Mouse (Mus musculus) heart, embryonic 12.5 days (tissue): ENCODE results near the gene Fyco1. TPM values are rescaled to one million over a fixed set of nuclear protein-coding genes. Genes with fewer than 3 reads are reported as not detected.
"Not testable (repeated sequence)": the region's sequence is repeated elsewhere in the genome, so short reads cannot be mapped to it uniquely, and the experiment has no call there.

Experiments
- ATAC-seq: fragments of 200-750 bp; cut with Nextera tagmentation; 2 replicates; pipeline ENCODE4 v1.8.0; 2017; ENCODE audit warnings: moderate TSS enrichment, moderate library complexity; ENCODE audit not compliant: insufficient number of reproducible peaks, low FRiP score
- H3K27ac ChIP-seq: fragments of 300-500 bp; sonication (generic); 2 replicates; pipeline ENCODE4 v1.5.1; 2016; ENCODE audit warnings: mild to moderate bottlenecking, moderate library complexity; ENCODE audit not compliant: poor library complexity, severe bottlenecking
- H3K27me3 ChIP-seq: fragments of 300-500 bp; sonication (generic); replicated peaks from 2 replicates; pipeline ENCODE4 v1.6.1; 2016; ENCODE audit warnings: mild to moderate bottlenecking, moderate library complexity
- H3K36me3 ChIP-seq: fragments of 300-500 bp; sonication (generic); 2 replicates; pipeline ENCODE4 v1.6.1; 2016; ENCODE audit warnings: mild to moderate bottlenecking, moderate library complexity
- H3K4me1 ChIP-seq: fragments of 300-500 bp; sonication (generic); replicated peaks from 2 replicates; pipeline ENCODE4 v1.6.1; 2016; ENCODE audit warnings: mild to moderate bottlenecking
- H3K4me2 ChIP-seq: fragments of 300-500 bp; sonication (generic); 2 replicates; pipeline ENCODE4 v1.6.1; 2016; ENCODE audit warnings: mild to moderate bottlenecking, moderate library complexity
- H3K4me3 ChIP-seq: fragments of 300-500 bp; sonication (generic); 2 replicates; pipeline ENCODE4 v1.5.1; 2016; ENCODE audit warnings: mild to moderate bottlenecking
- H3K9ac ChIP-seq: fragments of 300-500 bp; sonication (generic); 2 replicates; pipeline ENCODE4 v1.6.1; 2016; ENCODE audit warnings: mild to moderate bottlenecking, moderate library complexity
- H3K9me3 ChIP-seq: fragments of 300-500 bp; sonication (generic); replicated peaks from 2 replicates; pipeline ENCODE4 v1.6.1; 2016; ENCODE audit warnings: mild to moderate bottlenecking, moderate library complexity
- WGBS: fragments of 180-500 bp; shearing (Covaris S2); methylation state at CpG from one replicate; pipeline ENCODE4 v1.1.7; 2016; 5-methylcytosine and 5-hydroxymethylcytosine counted together
- polyA plus RNA-seq: library from polyadenylated mRNA; unstranded; fragments of >200 nt; fragmentation: Nextera tagmentation; extraction: Ambion mirVana; gene quantifications from 2 replicates; pipeline ENCODE4 v1.2.1, GENCODE M21; 2016

The Fyco1 gene
- polyA plus RNA-seq, 1 experiment from 2014 or later, result 31.0 TPM

DNA sequence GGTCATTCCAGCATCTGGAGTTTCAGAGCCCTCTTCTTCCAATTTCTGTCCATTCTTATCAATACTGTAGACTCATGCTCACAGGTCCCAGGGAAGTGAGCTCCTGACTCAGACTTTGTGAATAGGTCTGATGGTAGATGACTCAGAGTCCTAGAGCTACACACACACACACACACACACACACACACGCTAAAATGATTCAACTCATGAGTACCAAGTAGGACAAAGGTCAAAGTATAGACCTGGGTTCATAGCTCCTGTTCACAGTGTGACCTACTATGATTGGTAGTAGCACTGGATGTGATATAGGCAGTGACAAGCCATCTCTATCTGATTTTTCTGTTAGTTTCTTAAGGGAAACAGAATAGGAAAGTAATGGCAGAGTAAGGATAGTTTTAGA, 83.3 kb downstream of the Fyco1 start:
- Histone ChIP-seq H3K27me3 (no peaks in the 10 kb centered on the region), H3K36me3 (no peaks in the 10 kb centered on the region), H3K4me3 (no peak overlapping the region), H3K9me3 (no peaks in the 10 kb centered on the region), H3K4me2 (no peak overlapping the region), H3K27ac (no peak overlapping the region), H3K9ac (no peak overlapping the region), H3K4me1 (no peaks in the 10 kb centered on the region)
- ATAC-seq, result no peak
- 63% methylated on average over 1 of the region's 1 CpGs for WGBS

DNA sequence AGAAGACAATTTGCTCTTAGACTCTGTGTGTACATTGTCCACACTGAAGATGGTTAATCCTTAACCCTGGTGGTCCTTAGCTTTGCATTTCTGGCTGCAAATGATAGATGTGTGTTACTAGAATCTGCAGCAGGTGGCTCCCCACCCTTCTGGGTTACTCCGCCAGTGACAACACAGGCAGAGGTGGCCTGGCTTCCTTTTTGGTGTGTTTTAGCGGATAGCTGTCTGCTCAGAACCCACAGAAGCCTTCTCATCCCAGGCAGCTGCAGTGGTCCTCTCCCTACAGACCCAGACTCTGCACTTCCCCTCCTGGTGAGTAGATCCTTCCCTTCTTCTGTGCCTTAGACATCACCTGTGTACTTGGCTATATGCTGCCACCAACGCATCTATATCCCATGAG, 84.7 kb downstream of the Fyco1 start:
- no peak overlapping the region for H3K4me3 ChIP-seq
- ATAC-seq, result no peak
- 77% methylated on average over 3 of the region's 3 CpGs for WGBS
- H3K4me2 ChIP-seq, result no peak overlapping the region
- no peaks in the 10 kb centered on the region for H3K4me1 ChIP-seq
- no peaks in the 10 kb centered on the region for H3K36me3 ChIP-seq
- no peaks in the 10 kb centered on the region for H3K9me3 ChIP-seq
- no peak overlapping the region for H3K27ac ChIP-seq
- H3K9ac ChIP-seq, result no peak overlapping the region
- H3K27me3 ChIP-seq, result no peaks in the 10 kb centered on the region

DNA sequence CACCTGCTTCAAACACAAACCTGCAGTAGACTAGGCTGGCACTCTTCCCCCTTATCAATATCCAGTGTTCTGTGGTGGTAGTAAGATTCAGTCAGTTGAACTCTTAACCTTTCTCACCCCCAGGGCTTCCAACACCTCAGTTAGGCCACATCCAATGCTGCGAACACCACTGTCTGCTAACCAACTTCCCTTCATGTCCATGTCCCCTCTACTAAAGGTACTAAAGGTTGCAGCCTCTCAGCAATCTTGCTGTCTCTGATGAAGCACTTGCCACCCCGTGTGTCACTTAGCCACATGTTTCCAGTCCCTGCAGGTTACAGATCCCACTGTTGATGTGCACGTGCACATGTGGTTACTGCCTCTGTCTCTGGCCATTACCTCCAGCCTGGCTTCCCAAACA, 87.9 kb downstream of the Fyco1 start:
- no peak overlapping the region for H3K27ac ChIP-seq
- H3K4me1 ChIP-seq, result no peaks in the 10 kb centered on the region
- H3K9ac ChIP-seq, result no peak overlapping the region
- H3K36me3 ChIP-seq, result no peaks in the 10 kb centered on the region
- no peak overlapping the region for H3K4me2 ChIP-seq
- ATAC-seq, result no peak
- WGBS, result 68% methylated on average over 3 of the region's 3 CpGs
- H3K9me3 ChIP-seq, result no peaks in the 10 kb centered on the region
- no peak overlapping the region for H3K4me3 ChIP-seq
- no peaks in the 10 kb centered on the region for H3K27me3 ChIP-seq

- WGBS, result 85% methylated on average over 4 of the region's 4 CpGs
- no peaks in the 10 kb centered on the region for H3K9me3 ChIP-seq
- no peak overlapping the region for H3K9ac ChIP-seq
- H3K4me2 ChIP-seq, result no peak overlapping the region
- no peaks in the 10 kb centered on the region for H3K27me3 ChIP-seq
- H3K4me3 ChIP-seq, result no peak overlapping the region
- H3K4me1 ChIP-seq, result no peaks in the 10 kb centered on the region
- no peak for ATAC-seq
- H3K27ac ChIP-seq, result no peak overlapping the region
- H3K36me3 ChIP-seq, result no peaks in the 10 kb centered on the region
Observed at GRCm38 (mm10) chr9:123762886-123763285, 88.8 kb downstream of the Fyco1 start.

- H3K9me3 ChIP-seq, result no peaks in the 10 kb centered on the region
- no peaks in the 10 kb centered on the region for H3K36me3 ChIP-seq
- H3K27ac ChIP-seq, result no peak overlapping the region
- H3K4me3 ChIP-seq, result no peak overlapping the region
- H3K4me1 ChIP-seq, result no peaks in the 10 kb centered on the region
- H3K27me3 ChIP-seq, result no peaks in the 10 kb centered on the region
- no peak for ATAC-seq
- H3K9ac ChIP-seq, result no peak overlapping the region
- no peak overlapping the region for H3K4me2 ChIP-seq
- WGBS, result 76% methylated on average over 3 of the region's 3 CpGs
Observed at GRCm38 (mm10) chr9:123760806-123761205, 90.9 kb downstream of the Fyco1 start.

DNA sequence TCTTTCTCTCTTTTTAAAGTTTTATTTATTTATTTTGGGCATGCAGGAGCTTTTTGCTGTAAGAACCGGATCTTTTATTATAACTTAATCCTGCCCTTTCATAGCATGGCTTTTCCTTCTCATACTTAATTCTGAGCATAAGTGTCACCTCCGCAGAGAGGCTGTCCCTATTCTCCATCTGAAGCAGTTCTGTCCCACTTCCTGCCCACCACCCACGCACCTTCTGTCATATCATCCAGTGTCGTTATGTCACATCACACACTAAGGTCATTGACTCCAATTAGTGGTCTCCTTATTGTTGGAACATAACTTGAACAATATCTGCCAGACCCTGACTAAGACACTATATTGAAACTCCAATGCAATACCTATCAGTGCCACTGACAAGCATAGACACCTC, 93.1 kb downstream of the Fyco1 start:
- no peak overlapping the region for H3K4me2 ChIP-seq
- ATAC-seq, result no peak
- H3K27ac ChIP-seq, result no peak overlapping the region
- H3K9ac ChIP-seq, result no peak overlapping the region
- H3K4me3 ChIP-seq, result no peak overlapping the region
- no peaks in the 10 kb centered on the region for H3K4me1 ChIP-seq
- 66% methylated on average over 4 of the region's 4 CpGs for WGBS
- H3K36me3 ChIP-seq, result no peaks in the 10 kb centered on the region
- H3K27me3 ChIP-seq, result no peaks in the 10 kb centered on the region
- no peaks in the 10 kb centered on the region for H3K9me3 ChIP-seq

GRCm38 (mm10) chr9:123758156-123758555, 93.5 kb downstream of the Fyco1 start:
- WGBS, result 68% methylated on average over 1 of the region's 1 CpGs
- H3K36me3 ChIP-seq, result no peaks in the 10 kb centered on the region
- no peak overlapping the region for H3K9ac ChIP-seq
- H3K9me3 ChIP-seq, result no peaks in the 10 kb centered on the region
- H3K27ac ChIP-seq, result no peak overlapping the region
- H3K27me3 ChIP-seq, result no peaks in the 10 kb centered on the region
- no peak overlapping the region for H3K4me2 ChIP-seq
- ATAC-seq, result no peak
- H3K4me1 ChIP-seq, result no peaks in the 10 kb centered on the region
- H3K4me3 ChIP-seq, result no peak overlapping the region

- Histone ChIP-seq H3K9ac (no peak overlapping the region), H3K36me3 (no peaks in the 10 kb centered on the region), H3K4me1 (no peaks in the 10 kb centered on the region), H3K9me3 (no peaks in the 10 kb centered on the region), H3K4me3 (no peak overlapping the region), H3K27me3 (no peaks in the 10 kb centered on the region), H3K4me2 (no peak overlapping the region), H3K27ac (no peak overlapping the region)
- ATAC-seq, result no peak
- 54% methylated on average over 2 of the region's 2 CpGs for WGBS
Observed at GRCm38 (mm10) chr9:123757326-123757725, 94.4 kb downstream of the Fyco1 start.

DNA sequence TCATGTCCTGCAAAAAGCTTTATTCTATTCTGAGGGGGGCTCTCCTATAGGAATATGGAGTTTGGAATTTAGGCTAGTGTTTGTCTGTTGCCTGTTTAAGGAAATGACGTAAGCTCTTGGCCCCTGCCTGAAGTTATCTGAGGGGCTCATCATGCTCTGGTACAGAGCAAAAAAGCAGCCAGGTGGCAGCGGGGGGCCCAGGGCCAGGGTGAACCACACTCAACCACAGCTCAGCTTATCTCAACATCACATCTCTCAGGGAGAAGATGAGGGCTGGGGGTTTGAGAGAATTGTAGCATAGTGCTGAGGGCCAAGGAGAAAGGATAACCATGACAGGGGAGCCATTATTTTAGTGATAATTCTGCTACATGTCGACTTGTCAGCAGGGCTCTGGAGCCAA, 94.9 kb downstream of the Fyco1 start:
- H3K4me2 ChIP-seq, result no peak overlapping the region
- H3K36me3 ChIP-seq, result no peaks in the 10 kb centered on the region
- H3K4me3 ChIP-seq, result no peak overlapping the region
- no peak overlapping the region for H3K27ac ChIP-seq
- no peaks in the 10 kb centered on the region for H3K27me3 ChIP-seq
- 68% methylated on average over 3 of the region's 3 CpGs for WGBS
- ATAC-seq, result no peak
- no peaks in the 10 kb centered on the region for H3K9me3 ChIP-seq
- H3K4me1 ChIP-seq, result no peaks in the 10 kb centered on the region
- H3K9ac ChIP-seq, result no peak overlapping the region

GRCm38 (mm10) chr9:123754333-123754732, 97.4 kb downstream of the Fyco1 start:
- no peaks in the 10 kb centered on the region for H3K4me1 ChIP-seq
- WGBS, result 77% methylated on average over 4 of the region's 4 CpGs
- no peaks in the 10 kb centered on the region for H3K36me3 ChIP-seq
- H3K27ac ChIP-seq, result no peak overlapping the region
- no peak overlapping the region for H3K9ac ChIP-seq
- no peaks in the 10 kb centered on the region for H3K27me3 ChIP-seq
- H3K9me3 ChIP-seq, result no peaks in the 10 kb centered on the region
- ATAC-seq, result no peak
- no peak overlapping the region for H3K4me3 ChIP-seq
- no peak overlapping the region for H3K4me2 ChIP-seq

DNA sequence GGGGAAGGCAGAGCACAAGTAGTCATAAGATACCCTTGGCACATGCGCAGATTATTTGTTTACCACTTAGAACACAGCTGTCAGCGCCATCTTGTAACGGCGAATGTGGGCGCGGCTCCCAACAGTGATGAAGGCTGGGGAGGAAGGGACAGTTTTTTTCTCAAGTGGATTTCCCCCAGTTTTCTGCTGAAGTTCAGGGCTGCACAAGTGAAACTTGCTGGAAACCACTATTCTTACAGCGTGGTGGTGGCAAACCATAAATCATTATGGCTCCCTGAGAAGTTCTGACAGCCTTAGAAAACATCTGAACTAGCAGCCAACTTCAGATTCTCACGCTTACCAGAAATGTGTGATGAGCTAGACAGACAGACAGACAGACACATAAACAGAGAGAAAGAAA, 102.0 kb downstream of the Fyco1 start:
- H3K4me3 ChIP-seq, H3K9ac ChIP-seq, H3K9me3 ChIP-seq, H3K36me3 ChIP-seq, H3K27ac ChIP-seq, H3K4me1 ChIP-seq, H3K27me3 ChIP-seq, H3K4me2 ChIP-seq, ATAC-seq: not testable (repeated sequence)
- WGBS, result 89% methylated on average over 8 of the region's 8 CpGs

- H3K9ac ChIP-seq, result no peak overlapping the region
- no peak overlapping the region for H3K27ac ChIP-seq
- H3K4me1 ChIP-seq, result no peaks in the 10 kb centered on the region
- no peaks in the 10 kb centered on the region for H3K9me3 ChIP-seq
- WGBS, result 85% methylated on average over 4 of the region's 4 CpGs
- ATAC-seq, result no peak
- H3K27me3 ChIP-seq, result no peaks in the 10 kb centered on the region
- H3K4me3 ChIP-seq, result no peak overlapping the region
- no peaks in the 10 kb centered on the region for H3K36me3 ChIP-seq
- no peak overlapping the region for H3K4me2 ChIP-seq
Observed at GRCm38 (mm10) chr9:123740799-123741198, 110.9 kb downstream of the Fyco1 start.
